Mouse (Mus musculus) gastrocnemius, adult 18-20 months (tissue): Measurements from ENCODE around the gene Mettl21e. TPM values are rescaled to one million over a fixed set of nuclear protein-coding genes. Genes with fewer than 3 reads are reported as not detected.

ENCODE experiments used
- total RNA-seq, 2 experiments: library from RNA; stranded (reverse); gene quantifications; 2 replicates each; pipeline ENCODE4 v1.2.3; 2021

The Mettl21e gene
- total RNA-seq, 2 experiments from 2014 or later: 2.0 to 17.6 TPM

Other genes with a start within 250 kb of the Mettl21e start
- 10 to 100 TPM; 49.5 to 76.8 TPM for gene Mettl21c, start 198.9 kb downstream of the Mettl21e start, total RNA-seq
- not detected for gene Gm8251, start 157.0 kb downstream of the Mettl21e start, total RNA-seq
- gene Tex30, start 116.5 kb downstream of the Mettl21e start, total RNA-seq: 1 to 10 TPM; 3.8 to 5.6 TPM
- 1 to 10 TPM; 4.0 to 4.1 TPM for gene Kdelc1, start 100.2 kb downstream of the Mettl21e start, total RNA-seq
- gene Bivm, start 100.0 kb downstream of the Mettl21e start, total RNA-seq: 1 to 10 TPM; 7.5 to 8.1 TPM
- 10 to 100 TPM; 11.6 to 15.0 TPM for gene Ercc5, start 71.2 kb downstream of the Mettl21e start, total RNA-seq